Mouse (Mus musculus) neural tube, embryonic 11.5 days (tissue): ENCODE results near the gene Ccn1. TPM values are rescaled to one million over a fixed set of nuclear protein-coding genes. Genes with fewer than 3 reads are reported as not detected.
A peak's percentile ranks its signal among the peaks of the same experiment; 100 is the strongest.

Source experiments
- ATAC-seq: fragments of 200-750 bp; cut with Nextera tagmentation; 2 replicates; pipeline ENCODE4 v1.8.0; 2017; ENCODE audit warnings: moderate number of reproducible peaks, mild to moderate bottlenecking, moderate TSS enrichment, moderate library complexity; ENCODE audit not compliant: insufficient read depth, low FRiP score, low TSS enrichment
- DNase-seq: peaks from one replicate; pipeline ENCODE4 v3.0.0-alpha.2; 2015; ENCODE audit warnings: low spot score
- H3K27ac ChIP-seq: fragments of 300-500 bp; sonication (generic); 2 replicates; pipeline ENCODE4 v1.5.1; 2014; ENCODE audit warnings: low read depth, mild to moderate bottlenecking, low read length
- H3K27me3 ChIP-seq: fragments of 300-500 bp; sonication (generic); 2 replicates; pipeline ENCODE4 v1.6.1; 2014; ENCODE audit warnings: mild to moderate bottlenecking, low read length, mixed read lengths; ENCODE audit not compliant: control insufficient read depth, insufficient read depth
- H3K36me3 ChIP-seq: fragments of 300-500 bp; sonication (generic); 2 replicates; pipeline ENCODE4 v1.6.1; 2014; ENCODE audit warnings: mild to moderate bottlenecking, low read length, moderate library complexity, mixed read lengths; ENCODE audit not compliant: control insufficient read depth, insufficient read depth
- H3K4me1 ChIP-seq: fragments of 300-500 bp; sonication (generic); 2 replicates; pipeline ENCODE4 v1.6.1; 2014; ENCODE audit warnings: low read length, mixed read lengths; ENCODE audit not compliant: control insufficient read depth, insufficient read depth
- H3K4me2 ChIP-seq: fragments of 300-500 bp; sonication (generic); 2 replicates; pipeline ENCODE4 v1.6.1; 2014; ENCODE audit warnings: low read depth, mild to moderate bottlenecking, moderate library complexity
- H3K4me3 ChIP-seq: fragments of 300-500 bp; sonication (generic); 2 replicates; pipeline ENCODE4 v1.5.1; 2014; ENCODE audit warnings: low read depth, low read length
- H3K9ac ChIP-seq: fragments of 300-500 bp; sonication (generic); 2 replicates; pipeline ENCODE4 v1.6.1; 2014; ENCODE audit warnings: mild to moderate bottlenecking, low read length
- H3K9me3 ChIP-seq: fragments of 300-500 bp; sonication (generic); 2 replicates; pipeline ENCODE4 v1.6.1; 2016; ENCODE audit warnings: low read length; ENCODE audit not compliant: control insufficient read depth
- WGBS: fragments of 180-500 bp; shearing (Covaris S2); extraction: QIAGEN DNeasy Blood & Tissue Kit; methylation state at CpG from one replicate; pipeline ENCODE4 v1.1.7; 2014; 5-methylcytosine and 5-hydroxymethylcytosine counted together
- polyA plus RNA-seq: library from polyadenylated mRNA; unstranded; fragments of >200 nt; fragmentation: Nextera tagmentation; extraction: Ambion mirVana; gene quantifications from 2 replicates; pipeline ENCODE4 v1.2.1, GENCODE M21; 2014

The Ccn1 gene
- polyA plus RNA-seq, 1 experiment from 2014 or later: 30.1 TPM

DNA sequence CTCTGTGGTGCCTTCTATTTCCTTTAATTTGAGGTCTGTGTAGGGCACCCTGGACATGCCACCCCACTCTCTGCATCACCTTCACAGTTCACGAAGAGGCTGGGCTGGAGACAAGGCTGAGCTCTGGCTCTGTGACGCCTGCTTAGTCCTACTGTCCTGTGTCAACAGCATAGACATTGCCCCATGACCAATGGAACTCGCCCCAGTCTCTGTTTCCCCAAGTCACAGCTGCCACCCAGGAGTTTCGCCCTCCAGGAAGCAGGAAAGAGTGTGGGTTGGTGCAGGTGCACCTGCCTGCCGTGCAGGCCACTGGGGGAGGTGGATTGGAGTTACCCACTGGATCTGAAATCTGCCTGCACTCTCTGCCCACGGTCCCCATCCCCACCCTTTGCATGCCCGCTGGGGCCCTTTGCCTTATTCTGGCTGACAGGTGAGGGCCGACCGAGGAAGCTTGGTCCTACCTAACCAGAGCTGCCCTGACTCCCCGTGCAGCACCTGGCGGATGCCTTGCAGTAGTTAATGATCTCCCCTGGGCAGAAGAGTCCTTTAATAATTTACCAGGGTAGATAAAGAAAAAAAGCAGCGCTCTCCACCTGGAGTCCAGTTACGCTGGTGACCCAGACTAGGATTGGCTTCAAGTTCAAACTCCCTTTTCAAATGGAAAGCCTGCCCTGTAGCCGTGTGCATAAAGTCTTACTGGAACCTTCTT lies 15.6 kb downstream of the Ccn1 start:
- H3K4me1 ChIP-seq: no peaks in the 10 kb centered on the region
- H3K9ac ChIP-seq: no peak overlapping the region
- no peaks in the 10 kb centered on the region for H3K9me3 ChIP-seq
- H3K4me3 ChIP-seq: no peak overlapping the region
- no peaks in the 10 kb centered on the region for H3K36me3 ChIP-seq
- ATAC-seq (no peak), DNase-seq (no peak)
- H3K27me3 ChIP-seq: no peaks in the 10 kb centered on the region
- H3K4me2 ChIP-seq: no peak overlapping the region
- 81% methylated on average over 14 of the region's 14 CpGs for WGBS
- H3K27ac ChIP-seq: no peak overlapping the region

DNA sequence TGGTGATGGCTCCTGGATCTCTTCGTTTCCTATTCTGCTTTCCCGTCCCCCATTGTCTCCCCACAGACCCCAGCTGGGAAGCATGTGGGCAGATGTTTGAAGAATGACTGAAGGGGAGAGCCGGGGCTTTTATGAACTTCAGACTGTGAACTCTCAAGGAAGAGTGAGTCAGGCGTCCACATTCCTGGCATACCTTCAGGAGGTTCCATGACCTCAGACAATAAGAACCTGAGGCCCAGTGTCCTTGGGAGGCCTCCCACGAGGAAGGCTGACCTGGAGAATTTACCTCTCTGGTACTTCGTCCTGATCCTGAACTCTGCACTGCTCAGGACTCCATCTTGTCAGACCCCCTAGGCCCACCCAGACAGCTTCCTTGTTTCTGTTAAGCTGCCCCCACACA lies 16.9 kb downstream of the Ccn1 start:
- H3K4me3 ChIP-seq: no peak overlapping the region
- H3K4me2 ChIP-seq: no peak overlapping the region
- H3K27me3 ChIP-seq: no peaks in the 10 kb centered on the region
- 16% methylated on average over 6 of the region's 6 CpGs for WGBS
- no peaks in the 10 kb centered on the region for H3K4me1 ChIP-seq
- no peaks in the 10 kb centered on the region for H3K9me3 ChIP-seq
- DNase-seq (no peak), ATAC-seq (no peak)
- H3K9ac ChIP-seq: no peak overlapping the region
- H3K27ac ChIP-seq: no peak overlapping the region
- H3K36me3 ChIP-seq: no peaks in the 10 kb centered on the region

DNA sequence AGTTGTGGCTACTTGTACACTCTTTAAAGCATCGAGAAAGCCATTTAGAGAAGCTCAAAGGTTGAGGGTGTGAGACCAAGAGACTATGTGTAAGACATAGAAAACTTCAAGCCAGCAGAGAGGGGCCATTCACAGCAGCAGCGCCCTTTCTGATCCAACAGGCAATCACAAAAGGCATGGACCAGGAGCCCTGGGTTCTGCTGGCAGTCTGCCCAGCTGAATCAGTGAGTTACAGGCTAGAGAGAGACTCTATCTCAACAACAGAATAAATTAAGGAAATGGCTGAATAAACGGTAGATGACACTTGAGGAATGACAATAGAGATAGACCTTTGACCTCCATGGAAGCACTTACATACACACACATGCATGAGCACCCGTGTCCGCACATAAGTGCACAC lies 21.1 kb downstream of the Ccn1 start:
- DNase-seq (no peak), ATAC-seq (0 out of 2 replicates have a peak, but pooled peaks have one; percentile 21)
- Histone ChIP-seq H3K4me1 (no peaks in the 10 kb centered on the region), H3K9me3 (no peaks in the 10 kb centered on the region), H3K27me3 (no peaks in the 10 kb centered on the region), H3K27ac (no peak overlapping the region), H3K4me3 (no peak overlapping the region), H3K4me2 (no peak overlapping the region), H3K9ac (no peak overlapping the region), H3K36me3 (no peaks in the 10 kb centered on the region)
- 78% methylated on average over 5 of the region's 5 CpGs for WGBS

GRCm38 (mm10) chr3:145627830-145628229 lies 22.0 kb downstream of the Ccn1 start:
- DNase-seq: peak; percentile 56
- Histone ChIP-seq H3K9me3 (no peaks in the 10 kb centered on the region), H3K4me1 (no peaks in the 10 kb centered on the region), H3K27ac (no peak overlapping the region), H3K4me3 (no peak overlapping the region), H3K36me3 (no peaks in the 10 kb centered on the region), H3K9ac (no peak overlapping the region), H3K4me2 (no peak overlapping the region), H3K27me3 (no peaks in the 10 kb centered on the region)
- 77% methylated on average over 3 of the region's 3 CpGs for whole genome bisulfite sequencing
- no peak for ATAC-seq

- H3K27ac ChIP-seq: no peak overlapping the region
- H3K9me3 ChIP-seq: no peaks in the 10 kb centered on the region
- no peak overlapping the region for H3K9ac ChIP-seq
- no peaks in the 10 kb centered on the region for H3K27me3 ChIP-seq
- no peaks in the 10 kb centered on the region for H3K36me3 ChIP-seq
- ATAC-seq (no peak), DNase-seq (no peak)
- WGBS: 86% methylated on average over 1 of the region's 1 CpGs
- no peaks in the 10 kb centered on the region; the same call in 1 of the 2 replicates for H3K4me1 ChIP-seq
- no peak overlapping the region for H3K4me3 ChIP-seq
- H3K4me2 ChIP-seq: no peak overlapping the region
Observed at GRCm38 (mm10) chr3:145626063-145626462, 23.7 kb downstream of the Ccn1 start.

DNA sequence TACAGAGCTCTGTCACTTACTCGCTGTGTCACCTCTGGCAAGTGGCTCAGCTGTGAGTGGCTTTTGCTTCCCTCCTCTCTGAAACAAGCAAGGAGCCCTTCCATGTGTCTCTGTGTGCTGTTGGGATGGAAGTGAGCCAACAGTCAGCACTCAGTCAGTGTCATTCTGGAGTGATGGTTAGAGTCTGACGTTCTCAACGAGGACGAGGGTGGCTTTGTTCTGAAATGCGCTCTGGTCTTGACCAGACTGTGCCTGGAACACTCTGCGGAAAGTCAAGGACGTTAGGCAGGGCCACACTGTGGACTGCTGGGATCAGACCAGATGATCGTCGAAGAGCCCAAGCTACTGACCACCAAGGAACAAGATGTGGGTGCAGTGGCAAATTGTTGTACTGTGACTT lies 24.2 kb downstream of the Ccn1 start:
- H3K27ac ChIP-seq: no peak overlapping the region
- ATAC-seq (no peak), DNase-seq (no peak)
- H3K9me3 ChIP-seq: no peaks in the 10 kb centered on the region
- no peaks in the 10 kb centered on the region for H3K36me3 ChIP-seq
- H3K9ac ChIP-seq: no peak overlapping the region
- H3K4me3 ChIP-seq: no peak overlapping the region
- no peak overlapping the region for H3K4me2 ChIP-seq
- H3K27me3 ChIP-seq: no peaks in the 10 kb centered on the region
- no peaks in the 10 kb centered on the region; the same call in 1 of the 2 replicates for H3K4me1 ChIP-seq
- WGBS: 86% methylated on average over 9 of the region's 9 CpGs

GRCm38 (mm10) chr3:145624786-145625185 lies 25.0 kb downstream of the Ccn1 start:
- DNase-seq (no peak), ATAC-seq (no peak)
- 96% methylated on average over 4 of the region's 4 CpGs for WGBS

DNA sequence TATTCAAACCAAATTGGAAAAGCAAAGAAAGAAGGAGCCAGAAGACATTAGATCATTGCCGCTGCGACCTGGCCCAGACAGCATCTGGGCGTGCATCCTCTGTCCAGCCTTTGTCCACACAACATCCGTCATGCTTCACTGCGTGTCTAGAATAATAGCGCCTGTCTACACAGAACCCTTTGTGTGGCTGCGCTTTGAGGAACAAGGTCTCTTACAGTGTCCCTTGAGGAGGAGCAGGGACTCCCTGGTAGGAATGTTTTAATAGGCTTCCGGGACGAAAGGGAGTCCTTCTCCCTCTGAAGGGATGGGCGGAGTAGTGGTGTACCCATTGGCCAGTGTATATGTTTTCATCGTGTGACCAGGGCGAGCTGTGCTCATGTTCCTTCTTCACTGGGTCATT lies 26.7 kb downstream of the Ccn1 start:
- no peak overlapping the region for H3K4me2 ChIP-seq
- DNase-seq (peak; percentile 38), ATAC-seq (peak; percentile 80)
- H3K27ac ChIP-seq: no peak overlapping the region
- no peaks in the 10 kb centered on the region for H3K9me3 ChIP-seq
- no peaks in the 10 kb centered on the region; the same call in 1 of the 2 replicates for H3K4me1 ChIP-seq
- WGBS: 61% methylated on average over 12 of the region's 12 CpGs
- H3K36me3 ChIP-seq: no peaks in the 10 kb centered on the region
- no peak overlapping the region for H3K4me3 ChIP-seq
- H3K9ac ChIP-seq: no peak overlapping the region
- H3K27me3 ChIP-seq: no peaks in the 10 kb centered on the region

More at GRCm38 (mm10) chr3:145624786-145625185, 25.0 kb downstream of the Ccn1 start:
- Histone ChIP-seq H3K4me3 (no peak overlapping the region), H3K9ac (no peak overlapping the region), H3K9me3 (no peaks in the 10 kb centered on the region), H3K27ac (no peak overlapping the region), H3K36me3 (no peaks in the 10 kb centered on the region), H3K4me1 (no peaks in the 10 kb centered on the region; the same call in 1 of the 2 replicates), H3K4me2 (no peak overlapping the region), H3K27me3 (no peaks in the 10 kb centered on the region)

DNA sequence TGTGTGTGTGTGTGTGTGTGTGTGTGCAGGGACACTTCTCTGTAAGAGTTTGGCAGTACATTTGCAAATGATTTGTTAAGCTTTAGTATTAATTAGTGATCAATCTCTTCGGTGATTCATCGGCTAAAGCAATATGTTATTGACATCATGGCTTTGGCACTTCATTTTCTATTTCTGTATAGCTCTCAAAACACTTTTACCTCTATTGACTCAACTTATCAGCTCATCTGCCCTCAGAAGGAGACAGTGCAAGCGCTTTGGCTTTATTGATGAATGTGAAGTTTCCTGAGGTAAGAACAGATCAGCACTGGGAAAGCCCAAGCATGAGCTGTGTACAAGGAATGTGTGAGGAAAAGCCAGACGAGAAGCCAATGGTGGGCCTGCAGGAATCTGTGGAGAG lies 28.6 kb downstream of the Ccn1 start:
- DNase-seq (no peak), ATAC-seq (no peak)
- Histone ChIP-seq H3K4me2 (no peak overlapping the region), H3K36me3 (no peaks in the 10 kb centered on the region), H3K4me3 (no peak overlapping the region), H3K27me3 (no peaks in the 10 kb centered on the region), H3K9me3 (no peaks in the 10 kb centered on the region), H3K9ac (no peak overlapping the region), H3K4me1 (no peaks in the 10 kb centered on the region; the same call in 1 of the 2 replicates), H3K27ac (no peak overlapping the region)
- 87% methylated on average over 4 of the region's 4 CpGs for WGBS
